Mouse (Mus musculus): ENCODE data around the gene Cisd3. TPM values are rescaled to one million over a fixed set of nuclear protein-coding genes. Genes with fewer than 3 reads are reported as not detected.

Cisd3 gene
- polyA plus RNA-seq, 1 experiment from 2014 or later: 23.8 TPM

GRCm38 (mm10) chr11:97665431-97665830 lies 20.2 kb upstream of the Cisd3 start:
- peaks cover 50% of the 10 kb centered on the region for H3K36me3 ChIP-seq
- peaks cover 24% of the 10 kb centered on the region for H3K27me3 ChIP-seq
- H3K9me3 ChIP-seq: no peaks in the 10 kb centered on the region
- peak overlapping the region; percentile 81 for H3K4me2 ChIP-seq
- no peak for ATAC-seq (ENCODE audit: low FRiP score)
- WGBS: 89% methylated on average over 13 of the region's 13 CpGs
- peaks cover 57% of the 10 kb centered on the region for H3K4me1 ChIP-seq (replicated peaks)
- peak overlapping the region; percentile 86; the same call in 1 of the 2 replicates for H3K9ac ChIP-seq
- H3K4me3 ChIP-seq: peak overlapping the region; percentile 87; the same call in 1 of the 2 replicates
- no peak overlapping the region for H3K27ac ChIP-seq

GRCm38 (mm10) chr11:97666221-97666620 lies 19.4 kb upstream of the Cisd3 start:
- ATAC-seq (ENCODE audit: low FRiP score): no peak
- peaks cover 16% of the 10 kb centered on the region for H3K27me3 ChIP-seq
- 92% methylated on average over 7 of the region's 7 CpGs for WGBS
- H3K4me1 ChIP-seq (replicated peaks): peaks cover 54% of the 10 kb centered on the region
- H3K4me3 ChIP-seq: no peak overlapping the region
- no peak overlapping the region for H3K4me2 ChIP-seq
- peaks cover 58% of the 10 kb centered on the region for H3K36me3 ChIP-seq
- no peaks in the 10 kb centered on the region for H3K9me3 ChIP-seq
- no peak overlapping the region for H3K27ac ChIP-seq
- H3K9ac ChIP-seq: no peak overlapping the region

- no peaks in the 10 kb centered on the region for H3K9me3 ChIP-seq
- ATAC-seq (ENCODE audit: low FRiP score): no peak
- H3K36me3 ChIP-seq: peaks cover 64% of the 10 kb centered on the region
- no peak overlapping the region for H3K27ac ChIP-seq
- H3K4me2 ChIP-seq: no peak overlapping the region
- no peak overlapping the region for H3K9ac ChIP-seq
- H3K4me3 ChIP-seq: no peak overlapping the region
- H3K27me3 ChIP-seq: peaks cover 10% of the 10 kb centered on the region
- peaks cover 50% of the 10 kb centered on the region for H3K4me1 ChIP-seq (replicated peaks)
- 93% methylated on average over 15 of the region's 15 CpGs for WGBS
Measured at GRCm38 (mm10) chr11:97666794-97667193, 18.8 kb upstream of the Cisd3 start.

- no peaks in the 10 kb centered on the region for H3K27me3 ChIP-seq
- no peak overlapping the region for H3K27ac ChIP-seq
- H3K4me2 ChIP-seq: no peak overlapping the region
- no peak overlapping the region for H3K9ac ChIP-seq
- no peak for ATAC-seq (ENCODE audit: low FRiP score)
- H3K36me3 ChIP-seq: peaks cover 77% of the 10 kb centered on the region
- no peak overlapping the region for H3K4me3 ChIP-seq
- peaks cover 40% of the 10 kb centered on the region for H3K4me1 ChIP-seq (replicated peaks)
- 92% methylated on average over 7 of the region's 7 CpGs for WGBS
- H3K9me3 ChIP-seq: no peaks in the 10 kb centered on the region
Measured at GRCm38 (mm10) chr11:97668160-97668559, 17.5 kb upstream of the Cisd3 start.

- no peaks in the 10 kb centered on the region for H3K27me3 ChIP-seq
- H3K4me1 ChIP-seq (replicated peaks): peaks cover 38% of the 10 kb centered on the region
- no peaks in the 10 kb centered on the region for H3K9me3 ChIP-seq
- H3K36me3 ChIP-seq: peaks cover 89% of the 10 kb centered on the region
- no peak overlapping the region for H3K4me3 ChIP-seq
- peak overlapping the region; percentile 23; the same call in 1 of the 2 replicates for H3K27ac ChIP-seq
- H3K4me2 ChIP-seq: no peak overlapping the region
- peak overlapping the region; percentile 29; the same call in 1 of the 2 replicates for H3K9ac ChIP-seq
- WGBS: 54% methylated on average over 15 of the region's 15 CpGs
- ATAC-seq (ENCODE audit: low FRiP score): no peak
Measured at GRCm38 (mm10) chr11:97669268-97669667, 16.4 kb upstream of the Cisd3 start.

- no peaks in the 10 kb centered on the region for H3K27me3 ChIP-seq
- peaks cover 94% of the 10 kb centered on the region for H3K36me3 ChIP-seq
- H3K4me1 ChIP-seq (replicated peaks): peaks cover 32% of the 10 kb centered on the region
- 32% methylated on average over 6 of the region's 6 CpGs for WGBS
- no peaks in the 10 kb centered on the region for H3K9me3 ChIP-seq
- peak overlapping the region; percentile 5; the same call in 1 of the 2 replicates for H3K9ac ChIP-seq
- H3K4me3 ChIP-seq: no peak overlapping the region
- H3K4me2 ChIP-seq: no peak overlapping the region
- no peak for ATAC-seq (ENCODE audit: low FRiP score)
- H3K27ac ChIP-seq: peak overlapping the region; percentile 23; the same call in 1 of the 2 replicates
Measured at GRCm38 (mm10) chr11:97669829-97670228, 15.8 kb upstream of the Cisd3 start.

- no peak overlapping the region for H3K27ac ChIP-seq
- 75% methylated on average over 13 of the region's 13 CpGs for WGBS
Measured at GRCm38 (mm10) chr11:97670234-97671176, 15.1 kb upstream of the Cisd3 start.

GRCm38 (mm10) chr11:97671177-97671527 lies 14.5 kb upstream of the Cisd3 start:
- ATAC-seq (ENCODE audit: low FRiP score): no peak
- H3K27me3 ChIP-seq: no peaks in the 10 kb centered on the region
- H3K27ac ChIP-seq: no peak overlapping the region
- H3K36me3 ChIP-seq: peaks cover 97% of the 10 kb centered on the region
- H3K4me2 ChIP-seq: no peak overlapping the region
- no peaks in the 10 kb centered on the region for H3K9me3 ChIP-seq
- 45% methylated on average over 2 of the region's 2 CpGs for WGBS
- H3K4me1 ChIP-seq (replicated peaks): peaks cover 24% of the 10 kb centered on the region
- H3K4me3 ChIP-seq: no peak overlapping the region
- peak overlapping the region; percentile 8; the same call in 1 of the 2 replicates for H3K9ac ChIP-seq

More at GRCm38 (mm10) chr11:97670234-97671176, 15.1 kb upstream of the Cisd3 start:
- no peaks in the 10 kb centered on the region for H3K9me3 ChIP-seq
- no peak overlapping the region for H3K4me3 ChIP-seq
- ATAC-seq (ENCODE audit: low FRiP score): no peak
- H3K4me2 ChIP-seq: no peak overlapping the region
- H3K27me3 ChIP-seq: no peaks in the 10 kb centered on the region
- peaks cover 26% of the 10 kb centered on the region for H3K4me1 ChIP-seq (replicated peaks)
- H3K9ac ChIP-seq: peak overlapping the region; percentile 8; the same call in 1 of the 2 replicates
- H3K36me3 ChIP-seq: peaks cover 97% of the 10 kb centered on the region

GRCm38 (mm10) chr11:97673148-97673547 lies 12.5 kb upstream of the Cisd3 start:
- H3K9ac ChIP-seq: no peak overlapping the region
- H3K4me3 ChIP-seq: no peak overlapping the region
- no peak overlapping the region for H3K4me2 ChIP-seq
- WGBS: 80% methylated on average over 11 of the region's 11 CpGs
- H3K27ac ChIP-seq: no peak overlapping the region
- no peak for ATAC-seq (ENCODE audit: low FRiP score)
- H3K4me1 ChIP-seq (replicated peaks): peaks cover 37% of the 10 kb centered on the region
- H3K9me3 ChIP-seq: no peaks in the 10 kb centered on the region
- H3K36me3 ChIP-seq: peaks cover 100% of the 10 kb centered on the region
- no peaks in the 10 kb centered on the region for H3K27me3 ChIP-seq

- Histone ChIP-seq H3K36me3 (peaks cover 99% of the 10 kb centered on the region), H3K4me2 (no peak overlapping the region), H3K27ac (no peak overlapping the region), H3K4me3 (no peak overlapping the region), H3K27me3 (no peaks in the 10 kb centered on the region), H3K9me3 (no peaks in the 10 kb centered on the region), H3K4me1 (replicated peaks) (peaks cover 23% of the 10 kb centered on the region), H3K9ac (0 out of 2 replicates have a peak overlapping the region, but pooled peaks have one; percentile 5)
- no peak for ATAC-seq (ENCODE audit: low FRiP score)
- WGBS: 86% methylated on average over 13 of the region's 15 CpGs
Measured at GRCm38 (mm10) chr11:97676050-97676754, 9.4 kb upstream of the Cisd3 start.

- Histone ChIP-seq H3K4me2 (no peak overlapping the region), H3K4me3 (no peak overlapping the region), H3K4me1 (replicated peaks) (peaks cover 23% of the 10 kb centered on the region), H3K36me3 (peaks cover 99% of the 10 kb centered on the region), H3K9ac (peak overlapping the region; percentile 35; the same call in 1 of the 2 replicates), H3K27ac (0 out of 2 replicates have a peak overlapping the region, but pooled peaks have one; percentile 44), H3K27me3 (no peaks in the 10 kb centered on the region), H3K9me3 (no peaks in the 10 kb centered on the region)
- 49% methylated on average over 15 of the region's 15 CpGs for WGBS
- ATAC-seq (ENCODE audit: low FRiP score): no peak
Measured at GRCm38 (mm10) chr11:97677381-97677780, 8.2 kb upstream of the Cisd3 start.

GRCm38 (mm10) chr11:97677842-97678241 lies 7.8 kb upstream of the Cisd3 start:
- Histone ChIP-seq H3K4me2 (no peak overlapping the region), H3K4me1 (replicated peaks) (peaks cover 23% of the 10 kb centered on the region), H3K9me3 (no peaks in the 10 kb centered on the region), H3K4me3 (no peak overlapping the region), H3K27me3 (no peaks in the 10 kb centered on the region), H3K36me3 (peaks cover 98% of the 10 kb centered on the region), H3K9ac (no peak overlapping the region), H3K27ac (no peak overlapping the region)
- 47% methylated on average over 8 of the region's 8 CpGs for WGBS
- no peak for ATAC-seq (ENCODE audit: low FRiP score)
